28 mouse cellular contexts compared by ENCODE assay signal in genomic region chr3:96868566-96868965, GRCm38 (mm10). TPM values are rescaled to one million over a fixed set of nuclear protein-coding genes. Genes with fewer than 3 reads are reported as not detected.
"Had no signal": no experiment of that assay in that cellular context is flagged by ENCODE, and none has a peak within 500 bp of the region (broad histone marks: within the 10 kb centered on the region; RNA-seq: fewer than 3 reads in every experiment).

No protein-coding gene starts in this region.

- ATAC-seq: midbrain, embryonic 16.5 days had no signal

- H3K9ac ChIP-seq: liver, embryonic 14.5 days; lung, embryonic 14.5 days; midbrain, embryonic 12.5 days; neural tube, embryonic 13.5 days; neural tube, embryonic 15.5 days had no signal

- H3K4me3 ChIP-seq: midbrain, embryonic 10.5 days; midbrain, embryonic 12.5 days; myocyte; neural tube, embryonic 13.5 days; neural tube, embryonic 15.5 days had no signal

- H3K9me3 ChIP-seq: midbrain, embryonic 10.5 days; midbrain, embryonic 12.5 days; neural tube, embryonic 13.5 days; neural tube, embryonic 15.5 days had no signal

- H3K4me2 ChIP-seq: lung, embryonic 14.5 days; midbrain, embryonic 12.5 days; neural tube, embryonic 13.5 days; neural tube, embryonic 15.5 days had no signal

- DNase-seq: lung, adult 18-20 months; lung, embryonic 14.5 days; lung, postnatal 10 days; lung, postnatal 4 days; midbrain, embryonic 14.5 days; retina, postnatal 1 day; right cerebral cortex, adult 18-20 months; right cerebral cortex, postnatal 25 days; right cerebral cortex, postnatal 4 days; spleen, adult 18-20 months; thymus, adult 18-20 months; thymus, postnatal 14 days; thymus, postnatal 36 days had no signal

- H3K27ac ChIP-seq: liver, embryonic 14.5 days; midbrain, embryonic 10.5 days; midbrain, embryonic 12.5 days; neural tube, embryonic 13.5 days; neural tube, embryonic 15.5 days had no signal

- H3K4me1 ChIP-seq: midbrain, embryonic 10.5 days; midbrain, embryonic 12.5 days; neural tube, embryonic 13.5 days; neural tube, embryonic 15.5 days had no signal

- H3K27me3 ChIP-seq: midbrain, embryonic 12.5 days; neural tube, embryonic 13.5 days; neural tube, embryonic 15.5 days had no signal

RNA-seq across cellular contexts. Expression of gene Gja5, which starts 35.9 kb away (rescaled TPM):
- total RNA-seq: megakaryocyte, adult 5-6 weeks; megakaryocyte-erythroid progenitor cell, adult 5-6 weeks had no signal

RNA-seq across cellular contexts. Expression of gene Pdzk1, which starts 39.5 kb away (rescaled TPM):
- total RNA-seq: megakaryocyte-erythroid progenitor cell, adult 5-6 weeks had no signal
- polyA plus RNA-seq: lung, embryonic 16.5 days; midbrain, embryonic 12.5 days; neural tube, embryonic 11.5 days; stomach, embryonic 14.5 days had no signal

RNA-seq across cellular contexts. Expression of gene Gja8, which starts 57.3 kb away (rescaled TPM):
- total RNA-seq: megakaryocyte, adult 5-6 weeks; megakaryocyte-erythroid progenitor cell, adult 5-6 weeks had no signal
- polyA plus RNA-seq: liver, embryonic 14.5 days; liver, embryonic 16.5 days; lung, embryonic 14.5 days; lung, embryonic 16.5 days; midbrain, embryonic 12.5 days; midbrain, embryonic 14.5 days; neural tube, embryonic 11.5 days; small intestine, adult 2 months; stomach, embryonic 14.5 days; stomach, embryonic 16.5 days had no signal
